In genomic region chr13:28768717-28769426, GRCm38 (mm10) we compare ENCODE assay signal across 12 mouse cellular contexts.
DNase-seq lines count a peak whose midpoint lies in the region; ATAC-seq and TF ChIP-seq lines count a peak whose summit lies in the region.
"Had no signal": no experiment of that assay in that cellular context is flagged by ENCODE, and none has a peak within 500 bp of the region (broad histone marks: within the 10 kb centered on the region; RNA-seq: fewer than 3 reads in every experiment).

No protein-coding gene starts in this region.

- H3K27me3 ChIP-seq in lung, embryonic 16.5 days (ENCODE audit: control insufficient read depth, insufficient read depth, low read depth, low read length): no peaks in the 10 kb centered on the region
- H3K27me3 ChIP-seq in forebrain, embryonic 11.5 days (ENCODE audit: control insufficient read depth, insufficient read depth, low read length): no peaks in the 10 kb centered on the region
- H3K27me3 ChIP-seq in hindbrain, postnatal 0 days (ENCODE audit: insufficient read depth, low read length): no peaks in the 10 kb centered on the region
- H3K27me3 ChIP-seq in neural tube, embryonic 15.5 days (replicated peaks): no peaks in the 10 kb centered on the region
- no peaks in the 10 kb centered on the region for H3K27me3 ChIP-seq in thymus, adult 2 months (ENCODE audit: control insufficient read depth, insufficient read depth, low read length)
- H3K27me3 ChIP-seq: intestine, embryonic 15.5 days; liver, embryonic 15.5 days had no signal

- 0 out of 2 replicates have a peak overlapping the region, but pooled peaks have one; percentile 39 for H3K9ac ChIP-seq in lung, embryonic 16.5 days (ENCODE audit: low read length)
- H3K9ac ChIP-seq in forebrain, embryonic 11.5 days (ENCODE audit: low read length): no peak overlapping the region; the same call in 1 of the 2 replicates
- H3K9ac ChIP-seq in hindbrain, postnatal 0 days (replicated peaks; ENCODE audit: low read length): 0 out of 2 replicates have a peak overlapping the region, but pooled peaks have one; percentile 7
- H3K9ac ChIP-seq in neural tube, embryonic 15.5 days (replicated peaks): no peak overlapping the region
- H3K9ac ChIP-seq: intestine, embryonic 15.5 days; liver, embryonic 15.5 days had no signal

- no peak for TF ChIP-seq CTCF in lung, adult 2 months (IDR thresholded peaks at IDR 0.05; ENCODE audit: insufficient read depth, low read length)
- no peak for TF ChIP-seq CTCF in hindbrain, postnatal 0 days (IDR thresholded peaks at IDR 0.05; ENCODE audit: low read depth)
- no peak for TF ChIP-seq CTCF in thymus, adult 2 months (IDR thresholded peaks at IDR 0.05; ENCODE audit: borderline replicate concordance, control insufficient read depth, extremely low read depth, insufficient read depth, low read length, poor library complexity)

- no peak overlapping the region for H3K4me3 ChIP-seq in lung, embryonic 16.5 days (ENCODE audit: low read length)
- no peak overlapping the region for H3K4me3 ChIP-seq in lung, adult 2 months (replicated peaks; ENCODE audit: extremely low read depth, low read depth, low read length)
- no peak overlapping the region for H3K4me3 ChIP-seq in forebrain, embryonic 11.5 days (ENCODE audit: low read depth, low read length)
- H3K4me3 ChIP-seq in hindbrain, postnatal 0 days (ENCODE audit: low read length): no peak overlapping the region
- no peak overlapping the region for H3K4me3 ChIP-seq in neural tube, embryonic 15.5 days (replicated peaks)
- no peak overlapping the region for H3K4me3 ChIP-seq in thymus, adult 2 months (ENCODE audit: control insufficient read depth, insufficient read depth, low read length)
- H3K4me3 ChIP-seq: intestine, embryonic 15.5 days; liver, embryonic 15.5 days had no signal

- peaks cover 14% of the 10 kb centered on the region for H3K4me1 ChIP-seq in lung, embryonic 16.5 days (replicated peaks; ENCODE audit: control insufficient read depth, insufficient read depth, low read length)
- H3K4me1 ChIP-seq in lung, adult 2 months (ENCODE audit: control insufficient read depth, insufficient read depth, low read length): no peaks in the 10 kb centered on the region; the same call in 1 of the 2 replicates
- peaks cover 16% of the 10 kb centered on the region for H3K4me1 ChIP-seq in forebrain, embryonic 11.5 days (replicated peaks; ENCODE audit: control insufficient read depth, insufficient read depth, low read length)
- H3K4me1 ChIP-seq in hindbrain, postnatal 0 days (ENCODE audit: insufficient read depth, low read length): peaks cover 18% of the 10 kb centered on the region; the same call in 1 of the 2 replicates
- peaks cover 26% of the 10 kb centered on the region for H3K4me1 ChIP-seq in neural tube, embryonic 15.5 days
- peaks cover 21% of the 10 kb centered on the region for H3K4me1 ChIP-seq in thymus, adult 2 months (replicated peaks; ENCODE audit: control insufficient read depth, insufficient read depth, low read length)
- H3K4me1 ChIP-seq: liver, embryonic 15.5 days had no signal

- no peak for ATAC-seq in lung, embryonic 16.5 days (ENCODE audit: low read depth)
- ATAC-seq in forebrain, embryonic 11.5 days (replicated peaks; ENCODE audit: low FRiP score): peak; percentile 54
- ATAC-seq in hindbrain, postnatal 0 days: peak; percentile 40; the same call in 1 of the 2 replicates
- ATAC-seq in neural tube, embryonic 15.5 days (ENCODE audit: low FRiP score): peak; percentile 64
- ATAC-seq: intestine, embryonic 15.5 days had no signal

- no peak for DNase-seq in lung, adult 2 months
- DNase-seq in forebrain, embryonic 11.5 days (ENCODE audit: low spot score): no peak
- DNase-seq in hindbrain, postnatal 0 days (ENCODE audit: low spot score): peak; percentile 36
- DNase-seq in thymus, adult 2 months: no peak
- DNase-seq in thymus, postnatal 4 days: no peak
- DNase-seq in c-Kit-positive CD71-positive TER-119-positive erythroid progenitor cells, embryonic 14.5 days (ENCODE audit: low spot score): no peak
- DNase-seq: thymus, postnatal 14 days had no signal

- no peak for TF ChIP-seq POLR2A in lung, adult 2 months (IDR thresholded peaks at IDR 0.05; ENCODE audit: borderline replicate concordance, extremely low read depth, low read depth, low read length)
- no peak for TF ChIP-seq POLR2A in thymus, adult 2 months (IDR thresholded peaks at IDR 0.05; ENCODE audit: control insufficient read depth, extremely low read depth, insufficient read depth, low read length, poor library complexity)

- no peak overlapping the region for H3K4me2 ChIP-seq in lung, embryonic 16.5 days (ENCODE audit: low read depth, low read length)
- no peak overlapping the region for H3K4me2 ChIP-seq in forebrain, embryonic 11.5 days (ENCODE audit: low read depth, low read length, severe bottlenecking)
- H3K4me2 ChIP-seq in hindbrain, postnatal 0 days (ENCODE audit: low read depth, low read length): no peak overlapping the region
- H3K4me2 ChIP-seq in neural tube, embryonic 15.5 days: 0 out of 2 replicates have a peak overlapping the region, but pooled peaks have one; percentile 0
- H3K4me2 ChIP-seq: intestine, embryonic 15.5 days; liver, embryonic 15.5 days had no signal

- H3K9me3 ChIP-seq in lung, embryonic 16.5 days (ENCODE audit: control insufficient read depth, low read length): no peaks in the 10 kb centered on the region
- H3K9me3 ChIP-seq in forebrain, embryonic 11.5 days (ENCODE audit: control insufficient read depth, low read length): no peaks in the 10 kb centered on the region; the same call in 1 of the 2 replicates
- H3K9me3 ChIP-seq in hindbrain, postnatal 0 days (ENCODE audit: low read length): no peaks in the 10 kb centered on the region
- no peaks in the 10 kb centered on the region for H3K9me3 ChIP-seq in neural tube, embryonic 15.5 days (replicated peaks)
- H3K9me3 ChIP-seq: G1E; intestine, embryonic 15.5 days; liver, embryonic 15.5 days had no signal

- WGBS in lung, embryonic 16.5 days: 35% methylated on average over 14 of the region's 14 CpGs
- WGBS in lung, adult 2 months: 69% methylated on average over 14 of the region's 14 CpGs
- WGBS in forebrain, embryonic 11.5 days: 49% methylated on average over 14 of the region's 14 CpGs
- WGBS in hindbrain, postnatal 0 days: 37% methylated on average over 14 of the region's 14 CpGs
- 22% methylated on average over 14 of the region's 14 CpGs for WGBS in neural tube, embryonic 15.5 days
- WGBS in thymus, adult 2 months: 93% methylated on average over 14 of the region's 14 CpGs

- H3K36me3 ChIP-seq in lung, embryonic 16.5 days (ENCODE audit: control insufficient read depth, insufficient read depth, low read length): no peaks in the 10 kb centered on the region
- no peaks in the 10 kb centered on the region for H3K36me3 ChIP-seq in forebrain, embryonic 11.5 days (ENCODE audit: control insufficient read depth, insufficient read depth, low read length)
- H3K36me3 ChIP-seq in hindbrain, postnatal 0 days (ENCODE audit: insufficient read depth, low read length): no peaks in the 10 kb centered on the region
- H3K36me3 ChIP-seq in neural tube, embryonic 15.5 days: no peaks in the 10 kb centered on the region
- H3K36me3 ChIP-seq in thymus, adult 2 months (ENCODE audit: control insufficient read depth, insufficient read depth, low read length): no peaks in the 10 kb centered on the region
- H3K36me3 ChIP-seq: G1E; intestine, embryonic 15.5 days; liver, embryonic 15.5 days had no signal

- 0 out of 2 replicates have a peak overlapping the region, but pooled peaks have one; percentile 19 for H3K27ac ChIP-seq in lung, embryonic 16.5 days (ENCODE audit: low read length)
- peak overlapping the region; percentile 64; the same call in 1 of the 2 replicates for H3K27ac ChIP-seq in forebrain, embryonic 11.5 days (ENCODE audit: low read depth, low read length)
- H3K27ac ChIP-seq in hindbrain, postnatal 0 days: peak overlapping the region; percentile 56; the same call in 1 of the 2 replicates
- peak overlapping the region; percentile 48 for H3K27ac ChIP-seq in neural tube, embryonic 15.5 days (replicated peaks)
- no peak overlapping the region for H3K27ac ChIP-seq in thymus, adult 2 months (ENCODE audit: control insufficient read depth, insufficient read depth, low read length)
- H3K27ac ChIP-seq: intestine, embryonic 15.5 days; liver, embryonic 15.5 days had no signal

Comparison
In these comparisons a context has a peak if more than half of its experiments do, and no peak if none do; other contexts are left out.
1. H3K9ac ChIP-seq: peak in lung, embryonic 16.5 days (single experiment) and hindbrain, postnatal 0 days (single experiment); none in forebrain, embryonic 11.5 days (single experiment) and neural tube, embryonic 15.5 days (single experiment).